9 mouse cellular contexts compared by ENCODE assay signal in genomic region chr4:46304071-46304470, GRCm38 (mm10). TPM values are rescaled to one million over a fixed set of nuclear protein-coding genes. Genes with fewer than 3 reads are reported as not detected.
A peak's percentile ranks its signal among the peaks of the same experiment; 100 is the strongest.
DNase-seq lines count a peak whose midpoint lies in the region; ATAC-seq lines count a peak whose summit lies in the region.
"Had no signal": no experiment of that assay in that cellular context is flagged by ENCODE, and none has a peak within 500 bp of the region (broad histone marks: within the 10 kb centered on the region; RNA-seq: fewer than 3 reads in every experiment).

No protein-coding gene starts in this region.

- H3K27me3 ChIP-seq in embryonic facial prominence, embryonic 12.5 days = peaks cover 26% of the 10 kb centered on the region
- peaks cover 36% of the 10 kb centered on the region for H3K27me3 ChIP-seq in heart, embryonic 11.5 days (ENCODE audit: control insufficient read depth, insufficient read depth, low read length)
- H3K27me3 ChIP-seq in liver, embryonic 16.5 days (ENCODE audit: control insufficient read depth, insufficient read depth, low read depth, low read length) = peaks cover 37% of the 10 kb centered on the region
- 0 out of 2 replicates have a peak, but pooled peaks cover 10% of the 10 kb centered on the region for H3K27me3 ChIP-seq in neural tube, embryonic 15.5 days (replicated peaks)

- H3K27ac ChIP-seq in embryonic facial prominence, embryonic 12.5 days = no peak overlapping the region
- H3K27ac ChIP-seq in heart, embryonic 11.5 days (ENCODE audit: low read depth, low read length) = no peak overlapping the region
- no peak overlapping the region for H3K27ac ChIP-seq in liver, embryonic 16.5 days (ENCODE audit: low read length)
- H3K27ac ChIP-seq in neural tube, embryonic 15.5 days (replicated peaks) = no peak overlapping the region; the same call in 1 of the 2 replicates

- ATAC-seq in embryonic facial prominence, embryonic 12.5 days (ENCODE audit: insufficient number of reproducible peaks, insufficient read depth, low FRiP score, low TSS enrichment) = no peak
- ATAC-seq in heart, embryonic 11.5 days (replicated peaks; ENCODE audit: insufficient number of reproducible peaks, low FRiP score, low TSS enrichment) = peak; percentile 25; the same call in 1 of the 2 replicates
- no peak for ATAC-seq in liver, embryonic 16.5 days (ENCODE audit: low read depth)
- ATAC-seq in neural tube, embryonic 15.5 days (ENCODE audit: low FRiP score) = peak; percentile 58; the same call in 1 of the 2 replicates

- H3K36me3 ChIP-seq in embryonic facial prominence, embryonic 12.5 days = no peaks in the 10 kb centered on the region
- H3K36me3 ChIP-seq in heart, embryonic 11.5 days (ENCODE audit: control insufficient read depth, insufficient read depth, low read length) = no peaks in the 10 kb centered on the region
- no peaks in the 10 kb centered on the region for H3K36me3 ChIP-seq in liver, embryonic 16.5 days (ENCODE audit: control insufficient read depth, insufficient read depth)
- H3K36me3 ChIP-seq in neural tube, embryonic 15.5 days = no peaks in the 10 kb centered on the region

- H3K9ac ChIP-seq in embryonic facial prominence, embryonic 12.5 days = no peak overlapping the region
- H3K9ac ChIP-seq in heart, embryonic 11.5 days (ENCODE audit: low read depth, low read length) = no peak overlapping the region
- no peak overlapping the region for H3K9ac ChIP-seq in liver, embryonic 16.5 days (ENCODE audit: low read depth, low read length)
- peak overlapping the region; percentile 92 for H3K9ac ChIP-seq in neural tube, embryonic 15.5 days (replicated peaks)

- H3K9me3 ChIP-seq in embryonic facial prominence, embryonic 12.5 days = no peaks in the 10 kb centered on the region
- H3K9me3 ChIP-seq in heart, embryonic 11.5 days (replicated peaks; ENCODE audit: control insufficient read depth, low read length) = no peaks in the 10 kb centered on the region
- no peaks in the 10 kb centered on the region for H3K9me3 ChIP-seq in liver, embryonic 16.5 days (replicated peaks; ENCODE audit: control insufficient read depth, low read length)
- no peaks in the 10 kb centered on the region for H3K9me3 ChIP-seq in neural tube, embryonic 15.5 days (replicated peaks)

- DNase-seq in 416B (ENCODE audit: low read depth) = peak; percentile 70
- DNase-seq in adrenal gland, adult 2 months = peak; percentile 94
- DNase-seq in kidney, adult 9 months = peak; percentile 28
- DNase-seq in urinary bladder, postnatal 36 days (ENCODE audit: low spot score in 2 of 2) = peak; percentile 56 to 72

- 3% methylated on average over 8 of the region's 8 CpGs for WGBS in embryonic facial prominence, embryonic 12.5 days
- 4% methylated on average over 8 of the region's 8 CpGs for WGBS in heart, embryonic 11.5 days (ENCODE audit: insufficient replicate concordance)
- 11% methylated on average over 8 of the region's 8 CpGs for WGBS in liver, embryonic 16.5 days (ENCODE audit: insufficient replicate concordance)
- WGBS in neural tube, embryonic 15.5 days = 8% methylated on average over 8 of the region's 8 CpGs

- H3K4me3 ChIP-seq in embryonic facial prominence, embryonic 12.5 days = no peak overlapping the region
- peak overlapping the region; percentile 86 for H3K4me3 ChIP-seq in heart, embryonic 11.5 days (ENCODE audit: low read depth, low read length)
- no peak overlapping the region for H3K4me3 ChIP-seq in liver, embryonic 16.5 days (ENCODE audit: low read depth, low read length)
- H3K4me3 ChIP-seq in neural tube, embryonic 15.5 days (replicated peaks) = peak overlapping the region; percentile 77; the same call in 1 of the 2 replicates

- peaks cover 4% of the 10 kb centered on the region; the same call in 1 of the 2 replicates for H3K4me1 ChIP-seq in embryonic facial prominence, embryonic 12.5 days
- 0 out of 2 replicates have a peak, but pooled peaks cover 9% of the 10 kb centered on the region for H3K4me1 ChIP-seq in heart, embryonic 11.5 days (ENCODE audit: control insufficient read depth, insufficient read depth, low read length)
- H3K4me1 ChIP-seq in liver, embryonic 16.5 days (ENCODE audit: control insufficient read depth, low read depth, low read length) = peaks cover 3% of the 10 kb centered on the region; the same call in 1 of the 2 replicates
- H3K4me1 ChIP-seq in neural tube, embryonic 15.5 days = peaks cover 11% of the 10 kb centered on the region

- H3K4me2 ChIP-seq in embryonic facial prominence, embryonic 12.5 days (replicated peaks) = peak overlapping the region; percentile 89
- peak overlapping the region; percentile 87 for H3K4me2 ChIP-seq in heart, embryonic 11.5 days
- H3K4me2 ChIP-seq in liver, embryonic 16.5 days (ENCODE audit: low read depth, low read length) = peak overlapping the region; percentile 95; the same call in 1 of the 2 replicates
- peak overlapping the region; percentile 76 for H3K4me2 ChIP-seq in neural tube, embryonic 15.5 days

RNA-seq across cellular contexts. Expression of gene Foxe1, which starts 39.3 kb away (rescaled TPM):
- total RNA-seq in adrenal gland, adult 2 months (2021) = not detected
- 0.42 and 0.44 TPM in 2 replicates for polyA plus RNA-seq in adrenal gland, adult 2 months (2012; rRNA removed)
- polyA plus RNA-seq in embryonic facial prominence, embryonic 12.5 days (2016; fragmentation: Nextera tagmentation; extraction: Ambion mirVana) = 1.8 and 3.0 TPM in 2 replicates
- 0.07 TPM in 2 replicates for polyA plus RNA-seq in heart, embryonic 11.5 days (2014; fragmentation: Nextera tagmentation; extraction: Ambion mirVana)
- not detected in 2 replicates for polyA plus RNA-seq in liver, embryonic 16.5 days (2015; fragmentation: Nextera tagmentation; extraction: Ambion mirVana)
- not detected in 2 replicates for polyA plus RNA-seq in neural tube, embryonic 15.5 days (2015; fragmentation: Nextera tagmentation; extraction: Ambion mirVana)
- total RNA-seq: neutrophil, adult 5-6 weeks had no signal

Comparison
In these comparisons a context has a peak if more than half of its experiments do, and no peak if none do; other contexts are left out.
1. DNase-seq: peak in every context shown above with its lines; median percentile 94 in adrenal gland, adult 2 months; 70 in 416B; 64 in urinary bladder, postnatal 36 days; 28 in kidney, adult 9 months.
2. ATAC-seq: peak in heart, embryonic 11.5 days (single experiment) and neural tube, embryonic 15.5 days (single experiment); none in embryonic facial prominence, embryonic 12.5 days (single experiment) and liver, embryonic 16.5 days (single experiment).
3. H3K4me3 ChIP-seq: peak in heart, embryonic 11.5 days (single experiment) and neural tube, embryonic 15.5 days (single experiment); none in embryonic facial prominence, embryonic 12.5 days (single experiment) and liver, embryonic 16.5 days (single experiment).
4. Peak in every context shown above with its lines, with median percentiles within 50 percentile points of each other: H3K4me2 ChIP-seq.